Comparison of ENCODE assay signal across 8 mouse cellular contexts in the genomic region with DNA sequence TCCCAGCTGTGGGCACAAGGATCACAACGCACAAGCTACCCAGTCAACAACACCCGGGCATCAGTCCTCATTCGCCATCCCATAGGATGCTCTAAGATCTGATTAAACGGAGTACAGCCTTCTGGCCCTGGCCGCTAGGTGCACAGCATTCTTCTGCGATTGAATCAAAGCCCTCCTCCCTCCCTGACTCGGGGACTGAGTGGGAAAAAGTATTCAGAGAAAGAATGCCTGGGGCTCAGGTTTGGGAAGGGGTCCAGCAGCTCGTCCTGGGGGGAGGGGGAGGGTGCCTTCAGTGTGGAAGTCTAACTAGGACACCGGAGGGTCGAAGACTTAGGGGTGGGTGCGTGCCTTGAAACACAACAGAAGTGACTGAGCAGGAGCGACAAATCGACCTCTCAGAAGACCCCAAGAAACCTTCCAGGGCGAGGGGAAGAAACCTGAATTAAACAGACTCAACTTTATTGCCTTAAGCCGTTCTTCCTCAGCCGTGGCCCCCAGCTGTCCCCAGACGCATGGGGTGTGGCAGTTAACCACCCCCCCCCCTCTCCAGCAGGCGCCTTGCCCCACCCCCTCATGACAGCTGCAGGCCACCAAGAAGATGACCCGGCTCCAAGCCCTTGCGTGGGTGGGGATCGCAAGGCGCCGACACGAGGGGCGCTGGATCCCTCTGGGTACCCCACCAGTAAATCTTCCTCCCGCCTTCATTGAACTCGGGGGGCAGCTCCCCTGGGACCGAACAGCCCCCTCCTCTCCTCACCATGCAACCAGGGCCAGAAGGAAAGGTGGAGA. TPM values are rescaled to one million over a fixed set of nuclear protein-coding genes. Genes with fewer than 3 reads are reported as not detected.
DNase-seq lines count a peak whose midpoint lies in the region; ATAC-seq and TF ChIP-seq lines count a peak whose summit lies in the region.

No protein-coding gene starts in this region.

- peak overlapping the region; percentile 99 for H3K4me2 ChIP-seq in heart, embryonic 14.5 days (ENCODE audit: low read length)
- peak overlapping the region; percentile 82 for H3K4me2 ChIP-seq in liver, embryonic 13.5 days

- H3K36me3 ChIP-seq in heart, embryonic 14.5 days (ENCODE audit: control insufficient read depth, insufficient read depth, low read length): no peaks in the 10 kb centered on the region
- no peaks in the 10 kb centered on the region for H3K36me3 ChIP-seq in liver, embryonic 13.5 days
- H3K36me3 ChIP-seq in small intestine, adult 2 months (ENCODE audit: control insufficient read depth, insufficient read depth, low read length): no peaks in the 10 kb centered on the region

- H3K4me1 ChIP-seq in heart, embryonic 14.5 days (ENCODE audit: control insufficient read depth in 2 of 2, insufficient read depth in 2 of 2, low read length in 2 of 2): peaks cover 6 to 12% of the 10 kb centered on the region in 2 experiments; a peak in 3 of 4 replicates
- peaks cover 14% of the 10 kb centered on the region for H3K4me1 ChIP-seq in liver, embryonic 13.5 days (replicated peaks)
- peaks cover 6% of the 10 kb centered on the region for H3K4me1 ChIP-seq in small intestine, adult 2 months (ENCODE audit: control insufficient read depth, insufficient read depth, insufficient read length, low read length)

- 0 out of 2 replicates have a peak, but pooled peaks have one; percentile 11 for TF ChIP-seq CTCF in layer of hippocampus, adult 2 months (conservative IDR thresholded peaks at IDR 0.05)
- TF ChIP-seq CTCF in small intestine, adult 2 months (IDR thresholded peaks at IDR 0.05; ENCODE audit: extremely low read depth, insufficient read length, insufficient replicate concordance, low read depth, low read length): no peak

- peak overlapping the region; percentile 55 for H3K4me3 ChIP-seq in layer of hippocampus, adult 2 months
- H3K4me3 ChIP-seq in heart, embryonic 14.5 days (ENCODE audit: control insufficient read depth in 1 of 2, insufficient read depth in 1 of 2, low read depth in 1 of 2, low read length in 2 of 2): peak overlapping the region; percentile 54 to 56
- H3K4me3 ChIP-seq in liver, embryonic 13.5 days (replicated peaks): peak overlapping the region; percentile 57
- peak overlapping the region; percentile 63 for H3K4me3 ChIP-seq in small intestine, adult 2 months (ENCODE audit: low read depth, low read length)

- ATAC-seq in heart, embryonic 14.5 days (ENCODE audit: insufficient number of reproducible peaks, insufficient read depth, low FRiP score, low read depth): no peak
- no peak for ATAC-seq in liver, embryonic 13.5 days (ENCODE audit: low read depth)
- no peak for ATAC-seq in monocyte, adult 5-6 weeks (replicated peaks; ENCODE audit: insufficient number of reproducible peaks, low FRiP score, low TSS enrichment, poor library complexity, severe bottlenecking)

- WGBS in heart, embryonic 14.5 days: 2% methylated on average over 24 of the region's 28 CpGs
- WGBS in liver, embryonic 13.5 days (ENCODE audit: insufficient replicate concordance): 6% methylated on average over 27 of the region's 28 CpGs
- 3% methylated on average over 27 of the region's 28 CpGs for WGBS in small intestine, adult 2 months

- no peak for TF ChIP-seq POLR2A in small intestine, adult 2 months (IDR thresholded peaks at IDR 0.05; ENCODE audit: low read depth, low read length)

- H3K9ac ChIP-seq in heart, embryonic 14.5 days (ENCODE audit: low read length): peak overlapping the region; percentile 76
- H3K9ac ChIP-seq in liver, embryonic 13.5 days: peak overlapping the region; percentile 59

- DNase-seq in layer of hippocampus, adult 2 months (ENCODE audit: low spot score in 2 of 2): no peak
- DNase-seq in layer of hippocampus, adult 9-10 months (ENCODE audit: low spot score): no peak
- DNase-seq in embryo, embryonic 10.5 days (ENCODE audit: low spot score): peak; percentile 58
- no peak for DNase-seq in liver, embryonic 13.5 days
- no peak for DNase-seq in cerebellum, adult 9-10 months

- H3K9me3 ChIP-seq in heart, embryonic 14.5 days (ENCODE audit: control insufficient read depth, low read length): no peaks in the 10 kb centered on the region
- H3K9me3 ChIP-seq in liver, embryonic 13.5 days (replicated peaks): no peaks in the 10 kb centered on the region

- no peak overlapping the region for H3K27ac ChIP-seq in layer of hippocampus, adult 2 months
- no peak overlapping the region for H3K27ac ChIP-seq in heart, embryonic 14.5 days (replicated peaks in 1 of 2; ENCODE audit: control insufficient read depth in 1 of 2, insufficient read depth in 1 of 2, low read depth in 2 of 2, low read length in 2 of 2)
- H3K27ac ChIP-seq in liver, embryonic 13.5 days: no peak overlapping the region
- no peak overlapping the region for H3K27ac ChIP-seq in small intestine, adult 2 months (ENCODE audit: insufficient read depth, low read depth, low read length)

- H3K27me3 ChIP-seq in heart, embryonic 14.5 days (ENCODE audit: control insufficient read depth, insufficient read depth, low read length): peaks cover 13% of the 10 kb centered on the region
- peaks cover 59% of the 10 kb centered on the region for H3K27me3 ChIP-seq in liver, embryonic 13.5 days
- peaks cover 11% of the 10 kb centered on the region for H3K27me3 ChIP-seq in small intestine, adult 2 months (ENCODE audit: control insufficient read depth, insufficient read depth, low read length)

RNA-seq across cellular contexts. Expression of gene Sync, which starts 0.5 kb away (rescaled TPM):
- 1 to 10 TPM in 1 of 2 experiments, under 1 TPM in 1; 0.98 to 1.1 TPM for total RNA-seq in layer of hippocampus, adult 2 months (2021)
- polyA plus RNA-seq in heart, embryonic 14.5 days (2014; fragmentation: Nextera tagmentation; extraction: Ambion mirVana): 1.6 and 1.8 TPM in 2 replicates
- polyA plus RNA-seq in liver, embryonic 13.5 days (2015; fragmentation: Nextera tagmentation; extraction: Ambion mirVana): 0.07 and 0.13 TPM in 2 replicates
- 0.34 and 0.37 TPM in 2 replicates for polyA plus RNA-seq in small intestine, adult 2 months (2012; rRNA removed)
- 0.75 TPM in 1 of 3 replicates, not detected in the others for total RNA-seq in monocyte, adult 5-6 weeks (2017)

RNA-seq across cellular contexts. Expression of gene C77080, which starts 25.7 kb away (rescaled TPM):
- total RNA-seq in layer of hippocampus, adult 2 months (2021): 1 to 10 TPM; 6.7 to 7.4 TPM
- 1.3 and 1.4 TPM in 2 replicates for polyA plus RNA-seq in heart, embryonic 14.5 days (2014; fragmentation: Nextera tagmentation; extraction: Ambion mirVana)
- 0.47 and 0.59 TPM in 2 replicates for polyA plus RNA-seq in liver, embryonic 13.5 days (2015; fragmentation: Nextera tagmentation; extraction: Ambion mirVana)
- polyA plus RNA-seq in small intestine, adult 2 months (2012; rRNA removed): 102 and 267 TPM in 2 replicates
- total RNA-seq in monocyte, adult 5-6 weeks (2017): 0.32 to 0.57 TPM in 2 of 3 replicates, not detected in the other

RNA-seq across cellular contexts. Expression of gene Rbbp4, which starts 48.3 kb away (rescaled TPM):
- 100 to 1,000 TPM; 117 to 130 TPM for total RNA-seq in layer of hippocampus, adult 2 months (2021)
- 256 and 263 TPM in 2 replicates for polyA plus RNA-seq in heart, embryonic 14.5 days (2014; fragmentation: Nextera tagmentation; extraction: Ambion mirVana)
- 290 and 339 TPM in 2 replicates for polyA plus RNA-seq in liver, embryonic 13.5 days (2015; fragmentation: Nextera tagmentation; extraction: Ambion mirVana)
- polyA plus RNA-seq in small intestine, adult 2 months (2012; rRNA removed): 3.7 and 6.1 TPM in 2 replicates
- total RNA-seq in monocyte, adult 5-6 weeks (2017): 82.3 to 106 TPM (median 84.6 TPM) in 3 replicates

RNA-seq across cellular contexts. Expression of gene Zbtb8os, which starts 48.6 kb away (rescaled TPM):
- total RNA-seq in layer of hippocampus, adult 2 months (2021): 10 to 100 TPM; 31.8 to 32.3 TPM
- polyA plus RNA-seq in heart, embryonic 14.5 days (2014; fragmentation: Nextera tagmentation; extraction: Ambion mirVana): 45.5 and 48.1 TPM in 2 replicates
- polyA plus RNA-seq in liver, embryonic 13.5 days (2015; fragmentation: Nextera tagmentation; extraction: Ambion mirVana): 30.4 and 34.6 TPM in 2 replicates
- polyA plus RNA-seq in small intestine, adult 2 months (2012; rRNA removed): 5.4 and 9.6 TPM in 2 replicates
- total RNA-seq in monocyte, adult 5-6 weeks (2017): 58.5 to 68.8 TPM (median 66.8 TPM) in 3 replicates

Comparison
In these comparisons a context has a peak if more than half of its experiments do, and no peak if none do; other contexts are left out.
1. RNA of gene C77080, which starts 25.7 kb away (polyA plus RNA-seq): 102 to 267 TPM in small intestine, adult 2 months; 1.3 to 1.4 TPM in heart, embryonic 14.5 days and 0.47 to 0.59 TPM in liver, embryonic 13.5 days; every median in the first group is over 10 times any median in the second.
2. RNA of gene Rbbp4, which starts 48.3 kb away (polyA plus RNA-seq): 290 to 339 TPM in liver, embryonic 13.5 days and 256 to 263 TPM in heart, embryonic 14.5 days; 3.7 to 6.1 TPM in small intestine, adult 2 months; every median in the first group is over 10 times any median in the second.
3. Peak in every context shown above with its lines, with median percentiles within 50 percentile points of each other: H3K4me3 ChIP-seq.